Mouse (Mus musculus) naive thymus-derived CD4-positive, alpha-beta T cell, adult 5 months (primary cell): Measurements from ENCODE around the gene Gdf3. TPM values are rescaled to one million over a fixed set of nuclear protein-coding genes. Genes with fewer than 3 reads are reported as not detected.

Experiments used
- polyA plus RNA-seq: library from polyadenylated mRNA; unstranded; fragments of 100-300 nt; shearing (Covaris generic); gene quantifications from one replicate; pipeline ENCODE4 v1.2.1, GENCODE M21; 2017

The Gdf3 gene
- not detected for polyA plus RNA-seq

DNA sequence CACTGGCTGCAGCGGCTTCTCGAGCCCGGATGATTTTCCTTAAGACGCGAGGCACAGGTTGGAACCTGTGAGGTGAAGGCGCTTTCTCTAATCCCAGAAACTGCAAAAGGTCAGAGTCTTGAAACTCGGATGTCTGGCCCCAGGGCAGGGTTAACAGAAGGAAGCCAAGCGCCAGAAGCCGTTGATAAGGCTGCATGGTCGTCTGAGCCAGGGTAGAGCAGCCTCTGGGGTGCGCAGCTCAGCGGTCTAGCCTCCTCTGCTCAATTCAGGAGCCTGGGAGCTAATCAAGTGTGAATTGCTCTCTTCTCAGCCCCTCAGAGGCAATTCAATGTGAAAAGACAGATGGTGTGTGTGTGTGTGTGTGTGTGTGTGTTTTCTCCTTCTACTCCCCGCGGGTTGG lies at the start of gene Gdf3:
Gdf3 (minus strand) TSS at position 317 of the 400 bp plus-strand sequence.

DNA sequence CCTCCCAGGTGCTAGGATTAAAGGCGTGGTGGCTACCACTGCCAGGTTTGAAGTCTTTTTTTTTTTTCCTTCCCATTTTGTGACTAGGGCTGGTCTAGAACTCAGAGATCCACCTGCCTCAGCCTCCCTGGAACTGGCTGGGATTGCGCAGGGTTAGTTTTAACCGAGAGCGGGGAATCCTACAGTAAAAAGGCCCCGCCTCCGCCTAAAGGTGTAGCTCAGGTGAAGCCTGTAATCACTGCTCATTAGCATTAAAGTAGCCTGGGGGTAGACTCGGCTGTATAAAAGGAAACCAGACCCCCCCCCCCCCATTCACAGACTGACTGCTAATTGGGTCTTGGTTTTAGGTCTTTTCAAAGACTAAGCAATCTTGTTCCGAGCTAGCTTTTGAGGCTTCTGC lies 16.2 kb upstream of the Gdf3 start, which contains the start of gene Dppa3:
Dppa3 (plus strand) TSS at position 301 of the 400 bp plus-strand sequence.

DNA sequence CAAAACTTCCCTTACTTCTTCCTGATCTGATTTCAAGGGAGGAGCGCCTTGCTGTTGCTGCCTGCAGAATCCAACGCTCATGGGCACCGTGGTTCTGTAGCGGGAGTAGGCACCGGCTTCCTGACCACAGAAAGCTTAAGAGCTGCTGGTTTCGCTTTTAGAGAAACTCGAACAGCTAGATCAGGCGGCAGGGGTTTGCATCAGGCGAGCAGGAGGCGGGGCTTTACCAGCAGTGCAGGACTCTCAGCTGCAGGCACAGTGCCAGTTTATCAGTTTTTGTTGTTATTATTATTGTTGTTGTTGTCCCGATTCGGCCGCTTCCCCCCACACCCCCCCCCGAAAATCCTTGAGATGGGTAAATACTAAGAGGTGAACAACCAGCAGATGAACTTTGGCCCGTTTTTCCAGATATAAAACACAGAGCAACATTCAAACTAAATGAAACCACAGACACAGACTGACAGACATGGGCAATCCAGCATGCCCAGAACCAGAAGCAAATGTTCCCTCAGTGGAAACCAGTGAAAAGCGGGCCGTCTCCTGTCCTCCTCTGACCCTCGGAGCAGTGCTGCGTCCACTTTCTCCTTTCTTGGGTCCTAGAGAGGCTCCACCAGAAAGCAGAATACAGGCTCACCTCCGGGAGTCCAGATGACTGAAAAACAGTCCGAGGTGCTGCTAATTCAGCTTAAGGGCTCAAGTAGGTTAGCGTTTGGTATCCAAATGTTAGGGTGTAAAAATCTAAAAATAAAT lies 7.5 kb downstream of the Gdf3 start, which contains the start of gene Apobec1:
Apobec1 (minus strand) TSS at position 203 of the 750 bp plus-strand sequence.

Other genes with a start within 250 kb of the Gdf3 start
- not detected for gene Rimklb, start 111.3 kb downstream of the Gdf3 start, polyA plus RNA-seq
- not detected for gene Mfap5, start 104.2 kb downstream of the Gdf3 start, polyA plus RNA-seq
- not detected for gene Aicda, start 56.3 kb downstream of the Gdf3 start, polyA plus RNA-seq
- 5.8 TPM for gene Apobec1, start 7.6 kb downstream of the Gdf3 start, polyA plus RNA-seq
- not detected for gene Dppa3, start 16.3 kb upstream of the Gdf3 start, polyA plus RNA-seq
- gene Nanog, start 97.4 kb upstream of the Gdf3 start, polyA plus RNA-seq = not detected
- gene Slc2a3, start 191.6 kb upstream of the Gdf3 start, polyA plus RNA-seq = 29.8 TPM
- 40.7 TPM for gene Foxj2, start 209.8 kb upstream of the Gdf3 start, polyA plus RNA-seq
- gene C3ar1, start 246.1 kb upstream of the Gdf3 start, polyA plus RNA-seq = 0.07 TPM